Mouse (Mus musculus) heart, embryonic 11.5 days (tissue): ENCODE measurements around the gene Selenot. TPM values are rescaled to one million over a fixed set of nuclear protein-coding genes. Genes with fewer than 3 reads are reported as not detected.
"Not testable (repeated sequence)": the region's sequence is repeated elsewhere in the genome, so short reads cannot be mapped to it uniquely, and the experiment has no call there.

ENCODE experiments used
- ATAC-seq: fragments of 200-750 bp; cut with Nextera tagmentation; replicated peaks from 2 replicates; pipeline ENCODE4 v1.8.0; 2017; ENCODE audit warnings: moderate library complexity; ENCODE audit not compliant: insufficient number of reproducible peaks, low FRiP score, low TSS enrichment
- H3K27ac ChIP-seq: fragments of 300-500 bp; sonication (generic); 2 replicates; pipeline ENCODE4 v1.5.1; 2014; ENCODE audit warnings: mild to moderate bottlenecking, low read depth, low read length
- H3K27me3 ChIP-seq: fragments of 300-500 bp; sonication (generic); 2 replicates; pipeline ENCODE4 v1.6.1; 2014; ENCODE audit warnings: mild to moderate bottlenecking, low read length, mixed read lengths; ENCODE audit not compliant: control insufficient read depth, insufficient read depth
- H3K36me3 ChIP-seq: fragments of 300-500 bp; sonication (generic); 2 replicates; pipeline ENCODE4 v1.6.1; 2014; ENCODE audit warnings: mild to moderate bottlenecking, low read length, moderate library complexity, mixed read lengths; ENCODE audit not compliant: control insufficient read depth, insufficient read depth
- H3K4me1 ChIP-seq: fragments of 300-500 bp; sonication (generic); 2 replicates; pipeline ENCODE4 v1.6.1; 2014; ENCODE audit warnings: low read length; ENCODE audit not compliant: control insufficient read depth, insufficient read depth
- H3K4me2 ChIP-seq: fragments of 300-500 bp; sonication (generic); 2 replicates; pipeline ENCODE4 v1.6.1; 2014; ENCODE audit warnings: mild to moderate bottlenecking, moderate library complexity
- H3K4me3 ChIP-seq: fragments of 300-500 bp; sonication (generic); 2 replicates; pipeline ENCODE4 v1.5.1; 2014; ENCODE audit warnings: low read depth, low read length
- H3K9ac ChIP-seq: fragments of 300-500 bp; sonication (generic); 2 replicates; pipeline ENCODE4 v1.6.1; 2014; ENCODE audit warnings: mild to moderate bottlenecking, low read depth, low read length, moderate library complexity
- H3K9me3 ChIP-seq: fragments of 300-500 bp; sonication (generic); replicated peaks from 2 replicates; pipeline ENCODE4 v1.6.1; 2016; ENCODE audit warnings: low read length; ENCODE audit not compliant: control insufficient read depth
- WGBS: fragments of 180-500 bp; shearing (Covaris S2); extraction: QIAGEN DNeasy Blood & Tissue Kit; methylation state at CpG from one replicate; pipeline ENCODE4 v1.1.7; 2014; ENCODE audit not compliant: insufficient replicate concordance; 5-methylcytosine and 5-hydroxymethylcytosine counted together
- polyA plus RNA-seq: library from polyadenylated mRNA; unstranded; fragments of >200 nt; fragmentation: Nextera tagmentation; extraction: Ambion mirVana; gene quantifications from 2 replicates; pipeline ENCODE4 v1.2.1, GENCODE M21; 2014

The Selenot gene
- polyA plus RNA-seq, 1 experiment from 2014 or later, result 27.1 TPM

DNA sequence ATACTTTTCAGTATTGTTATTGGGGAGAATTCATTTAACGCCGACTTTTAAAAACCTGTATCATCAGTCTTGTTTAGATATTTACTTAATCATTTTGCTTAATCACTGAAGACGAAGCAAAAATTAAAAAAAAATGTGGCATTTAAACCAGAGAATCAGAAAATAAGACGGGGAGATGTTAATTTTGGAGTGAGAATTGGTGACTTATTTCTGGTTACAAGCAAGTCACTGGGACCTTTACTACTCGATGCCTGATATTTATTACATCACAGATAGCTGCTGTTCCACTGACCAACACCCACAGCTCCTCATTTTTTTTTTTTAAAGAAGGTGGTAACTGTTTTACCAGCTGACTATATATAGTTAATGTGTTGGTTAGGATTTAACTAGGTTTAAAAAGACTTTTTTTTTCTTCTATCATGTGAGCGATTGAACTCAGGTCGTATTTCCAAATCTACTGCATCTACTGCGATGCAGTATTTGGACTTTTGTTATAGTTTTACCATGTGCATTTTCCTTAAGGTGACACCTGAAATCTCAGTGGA is 1.1 kb downstream of the Selenot start:
- no peak overlapping the region for H3K27ac ChIP-seq
- ATAC-seq, result no peak
- peaks cover 4% of the 10 kb centered on the region for H3K36me3 ChIP-seq
- peak overlapping the region; percentile 100; the same call in 1 of the 2 replicates for H3K9ac ChIP-seq
- peak overlapping the region; percentile 98 for H3K4me3 ChIP-seq
- H3K9me3 ChIP-seq, result no peaks in the 10 kb centered on the region
- H3K4me2 ChIP-seq, result peak overlapping the region; percentile 71
- peaks cover 11% of the 10 kb centered on the region for H3K4me1 ChIP-seq
- H3K27me3 ChIP-seq, result no peaks in the 10 kb centered on the region
- 23% methylated on average over 8 of the region's 8 CpGs for WGBS

DNA sequence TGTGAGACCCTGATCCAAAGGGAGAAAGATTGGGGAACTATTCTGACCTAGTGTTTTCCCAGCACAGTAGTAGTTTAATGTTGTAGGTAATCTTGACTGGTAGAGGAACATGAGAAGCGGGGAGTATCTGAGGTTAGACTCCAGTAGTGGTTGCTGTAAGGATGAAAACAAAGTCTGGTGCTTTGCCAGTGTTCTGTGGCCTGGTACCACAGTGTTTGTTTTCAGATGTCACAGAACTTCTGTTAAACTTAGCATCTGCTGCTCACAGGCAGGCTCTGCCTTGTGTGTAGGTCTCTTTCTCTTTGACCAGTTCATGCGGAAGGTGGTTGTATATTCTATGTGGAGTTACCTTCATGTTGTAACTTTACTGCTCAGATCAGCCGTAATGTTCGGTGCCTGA is 5.1 kb downstream of the Selenot start:
- WGBS, result 87% methylated on average over 4 of the region's 4 CpGs
- no peaks in the 10 kb centered on the region for H3K9me3 ChIP-seq
- H3K36me3 ChIP-seq, result peaks cover 4% of the 10 kb centered on the region
- no peak overlapping the region for H3K4me2 ChIP-seq
- H3K27me3 ChIP-seq, result no peaks in the 10 kb centered on the region
- no peak overlapping the region for H3K9ac ChIP-seq
- H3K27ac ChIP-seq, result no peak overlapping the region
- ATAC-seq, result no peak
- peaks cover 15% of the 10 kb centered on the region for H3K4me1 ChIP-seq
- H3K4me3 ChIP-seq, result no peak overlapping the region

DNA sequence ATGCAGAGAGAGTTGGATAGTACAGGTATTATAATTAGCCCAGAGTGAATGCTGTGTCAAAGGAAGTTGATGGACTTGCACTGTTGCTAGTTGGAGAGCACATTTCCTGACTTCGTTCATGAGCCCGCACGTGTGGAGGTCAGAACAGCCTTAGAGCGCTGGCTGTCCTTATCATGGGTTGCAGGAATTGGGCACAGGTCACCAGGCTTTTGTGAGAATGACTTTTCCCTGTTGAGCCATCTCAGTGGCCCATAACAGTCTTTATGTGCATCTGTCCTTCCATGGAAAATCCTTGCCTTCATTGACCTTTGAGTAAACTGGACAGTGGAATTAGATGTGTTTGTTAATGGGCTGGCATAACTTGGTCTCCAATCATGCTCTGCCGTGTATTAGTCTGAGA is 5.9 kb downstream of the Selenot start:
- Histone ChIP-seq H3K36me3 (peaks cover 4% of the 10 kb centered on the region), H3K9ac (no peak overlapping the region), H3K4me3 (no peak overlapping the region), H3K9me3 (no peaks in the 10 kb centered on the region), H3K27ac (no peak overlapping the region), H3K27me3 (no peaks in the 10 kb centered on the region), H3K4me1 (peaks cover 15% of the 10 kb centered on the region), H3K4me2 (no peak overlapping the region)
- WGBS, result 54% methylated on average over 5 of the region's 5 CpGs
- ATAC-seq, result no peak

DNA sequence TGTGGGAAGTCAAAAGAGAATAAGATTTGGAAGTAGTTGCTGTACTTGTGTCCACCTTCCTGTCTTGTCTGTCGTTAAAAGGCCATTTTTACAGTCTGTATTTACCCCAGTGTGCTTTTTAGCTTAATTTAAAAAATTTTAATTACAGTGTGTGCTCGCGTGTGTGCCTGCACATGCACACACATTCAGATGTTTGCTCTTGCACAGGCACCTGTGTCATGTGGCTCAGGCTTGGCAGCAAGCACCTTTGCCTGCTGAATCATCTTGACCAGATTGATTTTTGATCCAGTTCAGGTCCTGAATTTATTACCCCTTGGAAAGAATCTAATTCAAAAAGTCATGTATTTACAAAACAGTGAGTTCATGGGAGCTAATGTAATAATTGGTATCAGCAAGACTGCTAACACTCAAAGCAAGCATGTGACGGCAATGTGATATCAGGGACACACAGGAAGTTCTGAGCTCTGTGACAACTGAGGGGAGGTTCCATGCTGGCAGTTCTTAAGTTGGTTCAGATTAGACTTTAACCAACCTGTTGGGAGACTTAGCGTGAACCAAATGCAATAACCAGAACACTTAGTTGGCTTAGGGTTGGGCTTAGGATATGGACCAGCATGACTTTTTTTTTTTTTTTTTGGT is 6.5 kb downstream of the Selenot start:
- peaks cover 14% of the 10 kb centered on the region for H3K4me1 ChIP-seq
- 77% methylated on average over 5 of the region's 5 CpGs for WGBS
- ATAC-seq, result no peak
- no peak overlapping the region for H3K27ac ChIP-seq
- H3K9me3 ChIP-seq, result no peaks in the 10 kb centered on the region
- peaks cover 4% of the 10 kb centered on the region for H3K36me3 ChIP-seq
- H3K4me3 ChIP-seq, result no peak overlapping the region
- H3K27me3 ChIP-seq, result no peaks in the 10 kb centered on the region
- H3K4me2 ChIP-seq, result no peak overlapping the region
- H3K9ac ChIP-seq, result no peak overlapping the region

DNA sequence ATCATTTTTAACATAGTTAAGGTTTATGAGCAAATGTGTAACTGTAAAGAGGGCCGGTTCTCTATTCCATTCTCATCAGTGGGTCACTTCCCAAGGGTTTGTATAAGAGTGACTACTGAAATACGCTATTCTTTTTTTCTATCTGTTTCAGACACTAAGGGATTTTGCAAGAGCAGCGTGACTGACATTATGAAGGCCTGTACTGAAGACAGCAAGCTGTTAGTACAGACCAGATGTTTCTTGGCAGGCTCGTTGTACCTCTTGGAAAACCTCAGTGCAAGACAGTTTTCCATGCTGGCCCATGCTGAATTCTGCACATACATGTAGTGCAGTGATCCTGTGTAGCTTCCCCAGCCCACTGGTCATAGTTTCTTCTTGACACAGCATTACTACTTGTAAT is 14.1 kb downstream of the Selenot start:
- not testable (repeated sequence) for ATAC-seq, H3K27me3 ChIP-seq, H3K4me1 ChIP-seq, H3K9ac ChIP-seq, H3K4me3 ChIP-seq, H3K36me3 ChIP-seq, H3K9me3 ChIP-seq, H3K4me2 ChIP-seq, H3K27ac ChIP-seq
- WGBS, result 90% methylated on average over 4 of the region's 4 CpGs

DNA sequence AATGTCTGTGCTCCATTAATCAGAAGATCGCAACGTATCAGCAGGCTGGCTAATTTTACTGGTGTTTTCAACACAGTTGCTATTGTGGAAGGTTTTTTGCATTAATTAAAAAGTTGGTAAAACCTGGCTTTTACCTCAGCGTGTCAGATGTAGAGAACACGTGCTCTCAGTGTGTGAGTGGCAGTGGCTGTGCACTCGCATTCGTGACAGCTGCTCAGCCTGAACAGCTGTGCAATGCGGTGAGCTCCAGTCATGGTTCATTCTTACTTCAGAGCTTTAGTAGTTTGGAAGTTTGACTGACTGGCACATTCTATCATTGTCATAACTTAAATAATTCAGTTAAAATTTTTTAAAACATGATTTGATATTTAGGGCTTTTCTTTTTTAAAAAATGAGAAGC is 16.2 kb downstream of the Selenot start:
- not testable (repeated sequence) for H3K4me1 ChIP-seq, H3K9me3 ChIP-seq, H3K27ac ChIP-seq, H3K4me2 ChIP-seq, H3K9ac ChIP-seq, ATAC-seq, H3K27me3 ChIP-seq, H3K36me3 ChIP-seq, H3K4me3 ChIP-seq
- WGBS, result 95% methylated on average over 7 of the region's 7 CpGs

DNA sequence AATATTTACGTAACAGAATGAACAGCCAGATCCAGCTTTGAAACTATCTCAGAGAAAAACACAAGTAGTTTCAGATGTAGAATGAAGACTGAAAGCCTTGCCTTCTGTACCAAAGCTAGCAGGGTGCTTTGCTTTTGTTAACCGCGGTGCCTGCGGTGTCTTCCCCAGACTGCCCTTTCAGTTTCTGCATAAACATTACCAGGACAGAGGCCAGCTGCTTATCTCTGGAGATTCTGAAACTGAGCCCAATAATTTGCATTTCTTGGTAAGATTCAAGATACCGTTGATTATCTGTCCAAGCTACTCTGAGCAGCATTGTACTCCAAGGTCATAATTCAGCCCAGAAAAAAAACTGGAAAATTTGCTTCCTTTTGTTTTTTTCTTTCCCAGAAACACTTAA is 17.2 kb downstream of the Selenot start:
- H3K4me3 ChIP-seq, result no peak overlapping the region
- no peaks in the 10 kb centered on the region for H3K27me3 ChIP-seq
- no peak for ATAC-seq
- no peaks in the 10 kb centered on the region for H3K4me1 ChIP-seq
- no peak overlapping the region for H3K27ac ChIP-seq
- no peaks in the 10 kb centered on the region for H3K36me3 ChIP-seq
- H3K9ac ChIP-seq, result no peak overlapping the region
- H3K9me3 ChIP-seq, result no peaks in the 10 kb centered on the region
- WGBS, result 65% methylated on average over 5 of the region's 5 CpGs
- H3K4me2 ChIP-seq, result no peak overlapping the region

DNA sequence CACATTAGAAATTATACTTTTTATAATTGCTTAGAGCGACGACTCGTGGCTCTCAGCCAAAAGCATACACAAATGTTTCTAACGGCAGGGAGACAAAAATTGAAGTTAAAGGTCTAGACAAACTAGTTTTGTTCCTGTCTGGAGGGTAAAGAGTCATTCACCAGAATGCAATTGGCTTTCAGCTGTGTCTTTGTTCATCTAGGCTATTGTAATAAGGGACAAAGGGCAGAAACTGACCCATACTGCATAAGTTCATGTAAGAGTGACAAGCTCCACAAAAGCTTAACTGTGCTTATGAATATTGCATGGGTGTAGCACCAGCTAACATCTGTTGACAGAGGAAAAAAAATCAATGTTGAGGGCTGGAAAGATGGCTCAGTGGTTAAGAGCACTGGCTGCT is 32.1 kb downstream of the Selenot start:
- ATAC-seq, result no peak
- H3K27ac ChIP-seq, result no peak overlapping the region
- no peak overlapping the region for H3K4me3 ChIP-seq
- no peaks in the 10 kb centered on the region for H3K36me3 ChIP-seq
- H3K27me3 ChIP-seq, result no peaks in the 10 kb centered on the region
- 90% methylated on average over 4 of the region's 4 CpGs for WGBS
- no peak overlapping the region for H3K4me2 ChIP-seq
- no peaks in the 10 kb centered on the region for H3K4me1 ChIP-seq
- H3K9me3 ChIP-seq, result 0 out of 2 replicates have a peak, but pooled peaks cover 2% of the 10 kb centered on the region
- H3K9ac ChIP-seq, result no peak overlapping the region

DNA sequence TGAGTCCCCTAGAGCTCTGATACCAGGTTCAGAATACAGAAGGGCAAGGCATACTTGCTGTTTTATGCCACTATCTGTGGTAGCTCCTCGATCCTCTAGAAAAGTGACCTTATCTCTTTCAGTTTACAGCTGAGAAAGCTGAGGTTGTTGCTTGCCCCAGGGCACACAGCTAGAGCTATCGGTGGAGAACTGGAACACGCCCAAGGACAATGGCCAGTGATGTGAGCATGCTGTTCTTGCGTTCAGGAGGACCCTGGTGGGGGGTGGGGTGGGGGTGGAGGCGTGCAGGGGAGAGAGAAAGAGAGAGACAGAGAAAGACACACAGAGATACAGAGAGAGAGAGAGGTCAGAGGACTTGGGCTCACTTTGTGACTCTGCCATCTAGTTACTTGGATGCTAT is 33.5 kb downstream of the Selenot start:
- WGBS, result 69% methylated on average over 5 of the region's 5 CpGs
- H3K27me3 ChIP-seq, result no peaks in the 10 kb centered on the region
- H3K4me3 ChIP-seq, result no peak overlapping the region
- no peak for ATAC-seq
- no peak overlapping the region for H3K27ac ChIP-seq
- 0 out of 2 replicates have a peak, but pooled peaks cover 2% of the 10 kb centered on the region for H3K9me3 ChIP-seq
- H3K4me2 ChIP-seq, result no peak overlapping the region
- no peak overlapping the region for H3K9ac ChIP-seq
- H3K4me1 ChIP-seq, result no peaks in the 10 kb centered on the region
- H3K36me3 ChIP-seq, result no peaks in the 10 kb centered on the region
